Mouse (Mus musculus): Measurements from ENCODE around the gene Nav1. TPM values are rescaled to one million over a fixed set of nuclear protein-coding genes. Genes with fewer than 3 reads are reported as not detected.

The Nav1 gene
- total and polyA plus RNA-seq, 2 experiments from 2014 or later, result 39.9 to 90.0 TPM

DNA sequence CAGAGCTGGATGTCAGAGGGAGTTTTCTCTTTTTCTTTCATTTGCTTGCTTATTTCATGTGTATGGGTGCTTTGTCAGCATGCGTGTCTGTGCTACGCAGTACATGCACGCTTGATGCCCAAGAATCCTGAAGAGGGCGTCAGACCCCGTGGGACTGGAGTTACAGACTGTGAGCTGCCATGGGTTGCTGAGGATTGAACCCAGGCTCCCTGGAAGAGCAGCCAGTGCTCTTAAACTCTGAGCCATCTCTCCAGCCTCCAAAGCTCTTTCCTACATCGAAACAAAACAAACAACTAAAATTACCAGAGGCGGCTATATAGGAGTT, 131.6 kb downstream of the Nav1 start:
- no peaks in the 10 kb centered on the region for H3K27me3 ChIP-seq (ENCODE audit: insufficient read depth, low read length)
- TF ChIP-seq CTCF (IDR thresholded peaks at IDR 0.05; ENCODE audit: low read depth), result 0 out of 2 replicates have a peak, but pooled peaks have one; percentile 4
- H3K9me3 ChIP-seq (ENCODE audit: low read length), result no peaks in the 10 kb centered on the region
- H3K36me3 ChIP-seq (ENCODE audit: insufficient read depth, low read length), result peaks cover 17% of the 10 kb centered on the region
- no peak for DNase-seq (ENCODE audit: low spot score)
- H3K9ac ChIP-seq (replicated peaks; ENCODE audit: low read length), result no peak overlapping the region
- no peak overlapping the region for H3K4me3 ChIP-seq (ENCODE audit: low read length)
- 76% methylated on average over 7 of the region's 7 CpGs for WGBS
- H3K4me1 ChIP-seq (ENCODE audit: insufficient read depth, low read length), result no peaks in the 10 kb centered on the region
- no peak for ATAC-seq
- H3K27ac ChIP-seq, result no peak overlapping the region
- no peak overlapping the region for H3K4me2 ChIP-seq (ENCODE audit: low read depth, low read length)

DNA sequence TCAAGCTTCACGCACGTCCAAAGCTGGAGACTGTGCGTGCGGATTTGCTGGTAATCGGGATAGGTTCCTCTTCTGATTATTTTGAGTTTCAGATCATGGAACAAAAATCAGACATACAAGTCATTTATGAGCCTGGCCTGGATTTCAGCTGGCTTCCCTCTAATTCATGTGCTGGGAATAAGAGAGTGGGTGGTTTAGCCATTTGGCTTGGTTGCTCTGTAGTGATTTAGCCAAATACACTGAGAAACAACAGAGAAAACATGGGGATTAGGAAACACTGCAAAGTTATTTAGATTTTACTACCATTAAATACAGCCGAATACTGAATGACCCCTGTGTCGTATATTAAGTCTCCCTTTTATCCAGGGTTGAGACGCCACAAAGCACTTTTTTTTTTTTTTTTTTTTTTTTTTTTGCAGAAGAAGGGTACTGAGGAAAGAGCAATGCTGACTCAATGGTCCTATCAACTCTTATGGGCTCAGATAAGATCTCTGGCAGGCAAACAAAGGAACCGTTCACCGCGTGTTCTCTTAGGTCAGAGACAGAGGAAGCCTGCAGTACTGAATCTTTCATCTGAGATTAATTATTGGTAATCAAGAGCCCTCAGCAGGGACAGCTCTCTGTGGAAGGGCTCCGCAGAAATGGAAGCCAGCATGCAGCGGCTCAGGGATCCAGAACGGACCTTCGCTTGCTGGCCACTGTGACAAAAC, 132.1 kb downstream of the Nav1 start:
- no peak overlapping the region for H3K9ac ChIP-seq (replicated peaks; ENCODE audit: low read length)
- no peak for DNase-seq (ENCODE audit: low spot score)
- WGBS, result 62% methylated on average over 15 of the region's 15 CpGs
- TF ChIP-seq CTCF (IDR thresholded peaks at IDR 0.05; ENCODE audit: low read depth), result no peak
- H3K9me3 ChIP-seq (ENCODE audit: low read length), result no peaks in the 10 kb centered on the region
- H3K4me2 ChIP-seq (ENCODE audit: low read depth, low read length), result no peak overlapping the region
- H3K27ac ChIP-seq, result no peak overlapping the region
- H3K27me3 ChIP-seq (ENCODE audit: insufficient read depth, low read length), result no peaks in the 10 kb centered on the region
- H3K36me3 ChIP-seq (ENCODE audit: insufficient read depth, low read length), result peaks cover 22% of the 10 kb centered on the region
- no peaks in the 10 kb centered on the region for H3K4me1 ChIP-seq (ENCODE audit: insufficient read depth, low read length)
- no peak overlapping the region for H3K4me3 ChIP-seq (ENCODE audit: low read length)
- ATAC-seq, result no peak

DNA sequence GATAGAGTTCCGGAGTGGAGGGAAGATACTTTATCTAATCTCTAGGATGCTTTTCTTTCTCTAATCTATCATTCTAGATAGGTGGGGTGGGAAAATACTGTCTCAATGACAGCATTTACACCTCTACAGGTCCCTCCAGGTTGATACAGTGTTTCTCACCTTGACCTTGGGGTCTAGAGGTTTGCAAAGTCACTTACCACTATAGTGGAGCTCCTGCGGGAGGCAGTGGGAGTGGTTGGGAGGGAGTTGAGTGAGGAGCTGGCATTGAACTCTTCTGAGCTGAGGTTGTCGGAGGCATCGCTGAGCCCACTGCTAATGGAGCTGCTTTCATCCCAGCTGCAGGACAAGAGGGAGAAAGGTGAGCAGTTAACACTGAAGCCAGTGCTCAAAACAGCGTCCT, 134.6 kb downstream of the Nav1 start:
- Histone ChIP-seq H3K9me3 (ENCODE audit: low read length) (no peaks in the 10 kb centered on the region), H3K27ac (no peak overlapping the region), H3K27me3 (ENCODE audit: insufficient read depth, low read length) (no peaks in the 10 kb centered on the region), H3K4me3 (ENCODE audit: low read length) (no peak overlapping the region), H3K36me3 (ENCODE audit: insufficient read depth, low read length) (peaks cover 44% of the 10 kb centered on the region), H3K4me1 (ENCODE audit: insufficient read depth, low read length) (no peaks in the 10 kb centered on the region), H3K4me2 (ENCODE audit: low read depth, low read length) (no peak overlapping the region), H3K9ac (replicated peaks; ENCODE audit: low read length) (no peak overlapping the region)
- TF ChIP-seq CTCF (IDR thresholded peaks at IDR 0.05; ENCODE audit: low read depth), result no peak
- WGBS, result 89% methylated on average over 5 of the region's 5 CpGs
- no peak for ATAC-seq
- no peak for DNase-seq (ENCODE audit: low spot score)

DNA sequence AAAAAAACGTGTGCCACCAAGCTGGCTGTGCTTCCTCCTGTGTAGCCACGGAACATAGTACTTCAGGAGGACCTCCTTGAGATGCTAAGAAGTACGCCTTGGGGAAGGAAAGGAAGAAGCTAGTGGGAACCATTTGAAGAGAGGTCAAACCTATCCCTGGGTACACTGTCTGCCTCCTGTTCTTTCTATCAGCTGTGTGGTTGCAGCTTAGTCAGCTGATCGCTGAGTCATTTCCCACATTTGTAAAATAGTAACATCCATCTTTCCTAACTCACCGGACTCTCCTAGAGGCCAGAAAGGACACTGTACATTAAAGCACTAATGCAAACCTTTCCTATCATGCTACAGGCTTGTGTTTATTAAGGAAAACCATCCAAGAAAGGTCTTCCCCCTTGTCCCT, 135.4 kb downstream of the Nav1 start:
- Histone ChIP-seq H3K4me1 (ENCODE audit: insufficient read depth, low read length) (no peaks in the 10 kb centered on the region), H3K27me3 (ENCODE audit: insufficient read depth, low read length) (no peaks in the 10 kb centered on the region), H3K27ac (no peak overlapping the region), H3K36me3 (ENCODE audit: insufficient read depth, low read length) (peaks cover 52% of the 10 kb centered on the region), H3K4me2 (ENCODE audit: low read depth, low read length) (no peak overlapping the region), H3K4me3 (ENCODE audit: low read length) (no peak overlapping the region), H3K9ac (replicated peaks; ENCODE audit: low read length) (no peak overlapping the region), H3K9me3 (ENCODE audit: low read length) (no peaks in the 10 kb centered on the region)
- DNase-seq (ENCODE audit: low spot score) (no peak), ATAC-seq (no peak)
- 85% methylated on average over 5 of the region's 5 CpGs for WGBS
- no peak for TF ChIP-seq CTCF (IDR thresholded peaks at IDR 0.05; ENCODE audit: low read depth)

DNA sequence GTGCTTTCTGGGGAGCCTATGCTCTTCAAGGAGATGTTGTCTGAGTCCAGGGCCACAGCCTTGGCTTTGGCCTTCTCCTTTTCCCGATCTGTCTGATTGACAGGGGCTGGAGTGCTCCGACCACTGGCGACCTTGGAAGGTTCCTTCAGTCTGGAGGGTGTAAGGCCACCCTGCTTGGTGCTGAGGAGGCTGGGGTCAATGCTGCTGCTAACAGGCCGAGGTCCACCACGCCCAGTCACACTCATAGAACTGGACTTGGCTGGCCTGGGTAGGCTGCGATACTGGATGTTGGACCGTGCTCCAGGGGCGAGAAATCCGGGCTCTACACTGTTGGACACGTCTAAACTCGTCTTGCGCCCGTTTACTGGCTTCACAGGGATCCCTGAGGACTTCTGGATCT, 136.5 kb downstream of the Nav1 start:
- WGBS, result 89% methylated on average over 13 of the region's 13 CpGs
- Histone ChIP-seq H3K27ac (no peak overlapping the region), H3K4me3 (ENCODE audit: low read length) (no peak overlapping the region), H3K4me2 (ENCODE audit: low read depth, low read length) (no peak overlapping the region), H3K9ac (replicated peaks; ENCODE audit: low read length) (no peak overlapping the region), H3K4me1 (ENCODE audit: insufficient read depth, low read length) (no peaks in the 10 kb centered on the region), H3K36me3 (ENCODE audit: insufficient read depth, low read length) (peaks cover 62% of the 10 kb centered on the region), H3K27me3 (ENCODE audit: insufficient read depth, low read length) (no peaks in the 10 kb centered on the region), H3K9me3 (ENCODE audit: low read length) (no peaks in the 10 kb centered on the region)
- TF ChIP-seq CTCF (IDR thresholded peaks at IDR 0.05; ENCODE audit: low read depth), result no peak
- no peak for ATAC-seq
- no peak for DNase-seq (ENCODE audit: low spot score)

GRCm38 (mm10) chr1:135467462-135467861, 139.6 kb downstream of the Nav1 start:
- 91% methylated on average over 5 of the region's 5 CpGs for WGBS
- DNase-seq (ENCODE audit: low spot score) (no peak), ATAC-seq (no peak)
- no peaks in the 10 kb centered on the region for H3K27me3 ChIP-seq (ENCODE audit: insufficient read depth, low read length)
- no peaks in the 10 kb centered on the region for H3K9me3 ChIP-seq (ENCODE audit: low read length)
- no peak overlapping the region for H3K4me3 ChIP-seq (ENCODE audit: low read length)
- no peak for TF ChIP-seq CTCF (IDR thresholded peaks at IDR 0.05; ENCODE audit: low read depth)
- no peak overlapping the region for H3K27ac ChIP-seq
- no peaks in the 10 kb centered on the region for H3K4me1 ChIP-seq (ENCODE audit: insufficient read depth, low read length)
- no peak overlapping the region for H3K4me2 ChIP-seq (ENCODE audit: low read depth, low read length)
- peaks cover 80% of the 10 kb centered on the region for H3K36me3 ChIP-seq (ENCODE audit: insufficient read depth, low read length)
- H3K9ac ChIP-seq (replicated peaks; ENCODE audit: low read length), result no peak overlapping the region

- Histone ChIP-seq H3K4me3 (ENCODE audit: low read length) (no peak overlapping the region), H3K9me3 (ENCODE audit: low read length) (no peaks in the 10 kb centered on the region), H3K27ac (no peak overlapping the region), H3K27me3 (ENCODE audit: insufficient read depth, low read length) (no peaks in the 10 kb centered on the region), H3K4me2 (ENCODE audit: low read depth, low read length) (no peak overlapping the region), H3K9ac (replicated peaks; ENCODE audit: low read length) (no peak overlapping the region), H3K4me1 (ENCODE audit: insufficient read depth, low read length) (no peaks in the 10 kb centered on the region), H3K36me3 (ENCODE audit: insufficient read depth, low read length) (peaks cover 77% of the 10 kb centered on the region)
- no peak for ATAC-seq
- no peak for DNase-seq (ENCODE audit: low spot score)
- 76% methylated on average over 3 of the region's 3 CpGs for WGBS
- TF ChIP-seq CTCF (IDR thresholded peaks at IDR 0.05; ENCODE audit: low read depth), result no peak
Observed at GRCm38 (mm10) chr1:135466935-135467334, 140.2 kb downstream of the Nav1 start.
